Mouse (Mus musculus) lung, embryonic 15.5 days (tissue): ENCODE measurements at regions not wholly inside any gene's neighbourhood (a gene's known extent, or its start where the extent isn't known, plus 50 kb on each side); places are given as distances from the start of the nearest gene placed in this dataset.

ENCODE experiments used
- ATAC-seq: fragments of 200-750 bp; cut with Nextera tagmentation; 2 replicates; pipeline ENCODE4 v1.8.0; 2017; ENCODE audit warnings: moderate number of reproducible peaks, borderline replicate concordance; ENCODE audit not compliant: low FRiP score, low TSS enrichment; ENCODE audit errors: extremely low read depth
- H3K27ac ChIP-seq: fragments of 300-500 bp; sonication (generic); 2 replicates; pipeline ENCODE4 v1.5.1; 2015; ENCODE audit warnings: moderate library complexity, mild to moderate bottlenecking, inconsistent platforms
- H3K27me3 ChIP-seq: fragments of 300-500 bp; sonication (generic); 2 replicates; pipeline ENCODE4 v1.6.1; 2015; ENCODE audit warnings: inconsistent platforms
- H3K36me3 ChIP-seq: fragments of 300-500 bp; sonication (generic); 2 replicates; pipeline ENCODE4 v1.6.1; 2015; ENCODE audit warnings: inconsistent platforms
- H3K4me1 ChIP-seq: fragments of 300-500 bp; sonication (generic); 2 replicates; pipeline ENCODE4 v1.6.1; 2015; ENCODE audit warnings: inconsistent platforms
- H3K4me2 ChIP-seq: fragments of 300-500 bp; sonication (generic); 2 replicates; pipeline ENCODE4 v1.6.1; 2015; ENCODE audit warnings: inconsistent platforms, mild to moderate bottlenecking, moderate library complexity
- H3K4me3 ChIP-seq: fragments of 300-500 bp; sonication (generic); 2 replicates; pipeline ENCODE4 v1.5.1; 2015; ENCODE audit warnings: mild to moderate bottlenecking, inconsistent platforms
- H3K9ac ChIP-seq: fragments of 300-500 bp; sonication (generic); 2 replicates; pipeline ENCODE4 v1.6.1; 2015; ENCODE audit warnings: inconsistent platforms
- H3K9me3 ChIP-seq: fragments of 300-500 bp; sonication (generic); 2 replicates; pipeline ENCODE4 v1.6.1; 2016; ENCODE audit warnings: inconsistent platforms
- WGBS: fragments of 180-500 bp; shearing (Covaris S2); methylation state at CpG from one replicate; pipeline ENCODE4 v1.1.7; 2015; 5-methylcytosine and 5-hydroxymethylcytosine counted together

DNA sequence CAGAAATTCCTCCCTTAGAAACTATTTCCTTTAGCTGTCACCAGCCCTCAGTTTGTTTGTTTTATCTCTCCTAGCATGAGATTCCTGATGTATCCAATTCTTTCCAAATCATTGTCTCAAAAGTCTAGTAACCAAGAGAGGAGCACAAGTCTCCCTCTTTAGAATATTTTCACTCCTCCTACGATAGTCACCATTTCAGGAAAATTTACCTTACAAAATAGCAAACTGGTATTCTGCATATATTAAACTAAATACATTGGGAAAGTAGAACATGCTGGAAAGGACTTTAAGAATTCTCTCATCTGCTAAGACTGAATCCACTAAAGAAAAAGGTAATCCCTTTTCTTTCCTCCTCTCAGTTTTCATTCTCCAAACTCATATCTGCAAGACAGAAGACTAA lies 578.6 kb downstream of the Rapgef2 start:
- no peak overlapping the region for H3K4me3 ChIP-seq
- H3K36me3 ChIP-seq: no peaks in the 10 kb centered on the region
- ATAC-seq: no peak
- no peak overlapping the region for H3K27ac ChIP-seq
- H3K27me3 ChIP-seq: no peaks in the 10 kb centered on the region
- no peak overlapping the region for H3K9ac ChIP-seq
- H3K4me1 ChIP-seq: no peaks in the 10 kb centered on the region
- WGBS: 72% methylated on average over 1 of the region's 1 CpGs
- no peaks in the 10 kb centered on the region for H3K9me3 ChIP-seq
- H3K4me2 ChIP-seq: no peak overlapping the region

DNA sequence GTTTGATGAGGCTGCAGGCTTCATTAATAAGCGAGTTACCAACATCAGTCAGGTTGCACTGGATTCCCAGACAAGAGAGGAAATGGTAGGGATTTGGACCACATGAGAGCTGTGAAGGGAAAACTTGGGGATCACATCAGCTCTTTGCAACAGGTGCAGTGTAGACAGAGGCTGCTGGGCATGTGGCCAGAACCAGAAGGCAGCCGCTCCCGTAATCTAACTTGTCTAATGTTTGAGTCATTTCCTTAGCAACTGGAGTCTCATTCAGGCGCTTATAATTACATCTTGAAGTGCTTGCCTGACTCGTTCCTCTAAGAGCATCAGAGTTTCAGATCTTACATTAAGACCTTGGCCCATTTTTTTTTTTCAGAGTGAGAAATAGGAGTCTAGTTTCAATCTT lies 587.4 kb downstream of the Rapgef2 start:
- Histone ChIP-seq H3K36me3 (no peaks in the 10 kb centered on the region), H3K4me1 (no peaks in the 10 kb centered on the region), H3K9me3 (no peaks in the 10 kb centered on the region), H3K4me3 (no peak overlapping the region), H3K9ac (no peak overlapping the region), H3K4me2 (no peak overlapping the region), H3K27ac (no peak overlapping the region), H3K27me3 (no peaks in the 10 kb centered on the region)
- peak; percentile 23; the same call in 1 of the 2 replicates for ATAC-seq
- WGBS: 25% methylated on average over 5 of the region's 5 CpGs

DNA sequence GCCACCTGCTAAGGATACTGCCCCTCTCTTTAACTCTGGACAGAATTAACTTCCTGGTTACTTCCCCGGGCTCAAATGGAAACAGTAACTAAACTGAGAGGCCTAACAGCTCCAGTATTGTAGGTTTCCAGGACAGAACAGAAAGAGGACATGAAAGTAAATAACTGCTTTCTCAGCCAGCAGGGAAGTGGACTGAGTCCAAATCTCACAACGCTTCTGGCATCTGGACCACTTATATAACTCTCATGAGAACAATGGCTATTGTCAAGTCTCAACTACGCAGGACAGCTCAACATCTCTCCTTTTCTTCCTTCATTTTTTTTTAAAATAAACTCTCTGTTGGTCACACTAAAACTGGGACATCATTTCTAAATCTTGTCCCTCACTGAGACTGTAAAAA lies 594.8 kb downstream of the Rapgef2 start:
- Histone ChIP-seq H3K27ac (no peak overlapping the region), H3K36me3 (no peaks in the 10 kb centered on the region), H3K4me2 (no peak overlapping the region; the same call in 1 of the 2 replicates), H3K9me3 (no peaks in the 10 kb centered on the region), H3K27me3 (no peaks in the 10 kb centered on the region), H3K4me1 (peaks cover 8% of the 10 kb centered on the region; the same call in 1 of the 2 replicates), H3K4me3 (no peak overlapping the region), H3K9ac (no peak overlapping the region)
- ATAC-seq: no peak
- whole genome bisulfite sequencing: 19% methylated on average over 3 of the region's 3 CpGs

DNA sequence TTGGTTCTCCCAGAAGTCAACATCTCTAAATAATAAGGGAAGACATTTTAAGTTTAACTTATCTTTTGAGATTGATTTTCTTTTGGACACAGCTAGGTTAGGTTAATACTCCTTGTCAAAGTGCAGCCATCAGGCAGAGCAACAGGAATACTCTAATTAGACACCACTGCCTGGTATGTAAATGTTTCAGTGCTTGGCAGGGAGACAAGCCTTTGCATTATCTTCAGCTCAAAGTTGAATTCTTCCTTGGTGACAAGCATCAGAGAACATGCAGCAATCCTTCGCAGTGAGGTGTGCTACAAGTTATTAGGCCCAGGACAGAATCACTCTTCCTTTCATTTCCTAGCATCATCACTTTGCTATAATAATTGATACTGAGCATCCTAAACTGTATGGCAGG lies 608.7 kb downstream of the Rapgef2 start:
- H3K4me1 ChIP-seq: no peaks in the 10 kb centered on the region
- no peak overlapping the region for H3K4me2 ChIP-seq
- H3K27me3 ChIP-seq: no peaks in the 10 kb centered on the region
- H3K36me3 ChIP-seq: no peaks in the 10 kb centered on the region
- ATAC-seq: no peak
- H3K9me3 ChIP-seq: no peaks in the 10 kb centered on the region
- no peak overlapping the region for H3K4me3 ChIP-seq
- 82% methylated on average over 1 of the region's 1 CpGs for WGBS
- no peak overlapping the region for H3K9ac ChIP-seq
- H3K27ac ChIP-seq: no peak overlapping the region

DNA sequence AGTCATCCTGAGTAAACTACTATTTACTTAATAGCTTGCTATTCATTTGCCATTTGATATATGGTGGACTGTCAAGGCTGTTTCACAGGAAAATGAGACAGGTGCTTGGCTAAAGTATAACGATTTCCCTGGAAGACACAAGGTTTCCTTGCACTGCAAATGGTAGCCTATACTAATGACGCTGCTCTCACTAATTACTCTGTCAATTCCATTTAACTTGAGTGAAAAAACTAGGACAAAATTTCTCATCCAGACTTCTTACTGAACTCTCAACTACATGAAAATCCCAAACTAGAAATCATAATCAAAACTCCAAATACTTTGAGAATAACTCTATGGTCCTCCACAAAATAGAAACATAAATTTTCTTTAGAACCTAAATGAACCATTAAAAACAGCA lies 609.5 kb downstream of the Rapgef2 start:
- Histone ChIP-seq H3K36me3 (no peaks in the 10 kb centered on the region), H3K9ac (no peak overlapping the region), H3K4me1 (no peaks in the 10 kb centered on the region), H3K27ac (no peak overlapping the region), H3K4me3 (no peak overlapping the region), H3K9me3 (no peaks in the 10 kb centered on the region), H3K4me2 (no peak overlapping the region), H3K27me3 (no peaks in the 10 kb centered on the region)
- WGBS: 89% methylated on average over 2 of the region's 2 CpGs
- ATAC-seq: no peak

DNA sequence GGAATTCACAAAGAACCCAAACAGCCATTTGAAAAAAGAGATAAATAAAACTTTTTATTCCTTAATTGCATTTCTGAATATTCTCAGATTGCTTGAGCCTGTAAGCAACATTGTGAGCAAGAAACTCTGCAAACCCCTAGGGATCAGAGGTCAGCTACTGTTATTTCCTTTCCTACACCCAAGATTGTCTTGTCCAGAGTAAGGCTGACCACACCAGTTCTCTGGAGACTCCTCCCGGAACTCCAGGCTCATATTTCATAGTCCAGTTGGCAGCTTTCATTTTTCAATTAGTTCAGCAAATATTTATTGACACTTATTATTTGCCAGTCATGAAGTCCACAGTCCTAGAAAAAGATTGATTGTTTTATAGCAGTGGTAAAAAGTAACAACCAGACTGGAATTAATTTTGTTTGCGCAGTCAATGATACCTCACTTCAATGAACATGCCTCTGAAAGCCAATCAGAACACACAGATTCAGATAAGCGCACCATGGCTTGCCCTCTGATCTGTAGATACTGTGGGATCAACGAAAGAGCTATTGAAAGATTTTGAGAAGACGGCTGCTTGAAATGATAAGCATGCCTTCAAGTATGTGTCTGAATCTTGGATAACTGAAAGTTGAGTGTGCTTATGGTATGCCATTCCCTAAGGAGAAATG lies 611.7 kb downstream of the Rapgef2 start:
- Histone ChIP-seq H3K4me2 (no peak overlapping the region), H3K9ac (no peak overlapping the region), H3K4me3 (no peak overlapping the region), H3K27me3 (no peaks in the 10 kb centered on the region), H3K9me3 (no peaks in the 10 kb centered on the region), H3K27ac (no peak overlapping the region), H3K36me3 (no peaks in the 10 kb centered on the region), H3K4me1 (no peaks in the 10 kb centered on the region)
- no peak for ATAC-seq
- WGBS: 57% methylated on average over 5 of the region's 5 CpGs

DNA sequence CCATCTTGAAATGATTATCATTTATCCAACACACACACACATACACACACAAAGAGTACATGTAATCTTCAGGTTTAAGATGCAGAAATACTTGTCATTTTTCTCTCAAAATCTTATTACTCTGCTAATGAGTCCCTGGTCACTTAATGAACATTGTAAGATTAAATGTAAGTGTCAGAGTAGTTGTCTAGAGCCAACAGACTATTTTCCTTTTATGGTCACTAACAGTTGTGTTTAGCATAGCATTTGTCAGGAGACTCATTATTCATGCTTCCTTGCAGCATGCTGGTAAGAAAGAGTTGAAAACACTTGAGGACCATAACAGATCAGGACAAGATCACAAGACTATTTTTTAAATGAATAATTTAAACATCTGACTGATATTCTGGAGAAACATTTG lies 618.3 kb downstream of the Rapgef2 start:
- Histone ChIP-seq H3K9me3 (no peaks in the 10 kb centered on the region), H3K27ac (no peak overlapping the region), H3K4me1 (no peaks in the 10 kb centered on the region), H3K27me3 (no peaks in the 10 kb centered on the region), H3K4me3 (no peak overlapping the region), H3K36me3 (no peaks in the 10 kb centered on the region), H3K4me2 (no peak overlapping the region), H3K9ac (no peak overlapping the region)
- ATAC-seq: no peak

DNA sequence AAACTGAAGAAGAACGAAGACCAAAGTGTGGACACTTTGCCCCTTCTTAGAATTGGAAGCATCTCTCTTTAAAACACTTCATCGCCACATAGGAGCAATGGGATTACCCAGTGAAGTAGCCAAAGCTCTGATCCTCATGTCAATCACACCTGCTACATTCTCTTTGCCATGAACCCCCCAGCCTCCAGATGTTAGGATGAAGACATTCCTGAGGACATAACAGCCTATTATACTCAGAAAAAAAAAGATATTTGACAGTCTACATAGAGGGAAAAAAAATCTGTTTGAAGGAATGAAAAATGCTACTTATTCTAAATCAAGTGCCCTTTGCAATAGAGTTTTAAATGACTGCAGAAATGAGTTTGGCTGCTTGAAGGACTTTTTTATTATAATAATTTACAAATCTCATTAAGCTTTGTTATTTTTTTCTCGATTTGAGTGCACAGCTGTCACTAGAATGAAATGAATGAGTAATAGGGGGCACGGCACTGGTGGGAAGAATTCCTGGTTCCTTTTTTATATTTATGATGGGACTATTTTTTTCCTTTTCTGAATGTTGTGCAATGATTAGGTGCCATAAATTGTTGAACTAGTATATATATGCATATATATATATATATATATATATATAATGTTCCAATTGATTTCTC lies 618.8 kb downstream of the Rapgef2 start:
- no peak overlapping the region for H3K9ac ChIP-seq
- no peak overlapping the region for H3K4me2 ChIP-seq
- H3K4me3 ChIP-seq: no peak overlapping the region
- no peaks in the 10 kb centered on the region for H3K9me3 ChIP-seq
- no peaks in the 10 kb centered on the region for H3K4me1 ChIP-seq
- ATAC-seq: no peak
- 64% methylated on average over 4 of the region's 4 CpGs for WGBS
- H3K36me3 ChIP-seq: no peaks in the 10 kb centered on the region
- no peaks in the 10 kb centered on the region for H3K27me3 ChIP-seq
- no peak overlapping the region for H3K27ac ChIP-seq

DNA sequence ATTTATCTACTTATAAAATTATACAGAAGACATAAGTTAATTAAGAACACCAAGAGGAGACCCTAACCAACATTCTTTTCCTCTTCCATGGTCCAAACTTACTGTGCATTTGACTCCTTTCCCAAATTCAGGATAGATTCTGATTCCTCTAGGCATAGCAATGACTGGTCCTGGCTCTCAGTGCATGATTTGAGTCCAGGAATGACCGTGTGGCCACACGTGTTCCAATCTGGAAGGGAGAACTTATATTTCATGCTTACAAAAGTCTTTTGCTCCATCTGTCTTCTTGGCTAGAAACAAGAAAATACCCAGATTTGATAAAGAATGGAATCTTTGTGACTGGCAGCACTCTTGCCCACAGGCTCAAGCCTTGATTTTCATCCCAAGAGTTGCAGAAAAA lies 638.2 kb downstream of the Rapgef2 start:
- Histone ChIP-seq H3K9me3 (no peaks in the 10 kb centered on the region), H3K27ac (no peak overlapping the region), H3K9ac (no peak overlapping the region), H3K4me2 (no peak overlapping the region), H3K27me3 (no peaks in the 10 kb centered on the region), H3K36me3 (no peaks in the 10 kb centered on the region), H3K4me3 (no peak overlapping the region), H3K4me1 (no peaks in the 10 kb centered on the region)
- WGBS: 83% methylated on average over 2 of the region's 2 CpGs
- ATAC-seq: no peak

DNA sequence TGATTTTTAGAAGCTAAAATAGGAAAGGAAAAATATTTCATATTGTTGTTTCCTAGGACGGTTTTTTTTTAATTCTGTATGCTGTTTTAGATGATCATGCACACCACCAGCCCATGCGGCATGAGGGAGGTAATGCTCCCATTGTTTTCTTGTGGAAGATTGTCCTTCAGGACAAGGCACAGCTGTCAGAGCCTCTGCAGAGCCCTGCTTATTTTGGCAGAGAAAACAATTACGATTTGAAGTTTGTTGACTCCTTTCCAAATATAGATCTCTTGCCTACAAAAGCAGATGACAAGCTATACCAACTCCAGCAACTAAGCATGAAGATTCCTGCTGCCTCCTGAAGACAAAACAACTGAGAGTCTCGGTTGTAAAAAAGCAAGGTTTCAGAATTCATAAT lies 650.9 kb downstream of the Rapgef2 start:
- WGBS: 30% methylated on average over 4 of the region's 4 CpGs
- Histone ChIP-seq H3K9ac (no peak overlapping the region), H3K4me2 (no peak overlapping the region), H3K36me3 (no peaks in the 10 kb centered on the region), H3K9me3 (peaks cover 3% of the 10 kb centered on the region; the same call in 1 of the 2 replicates), H3K4me1 (no peaks in the 10 kb centered on the region), H3K27ac (no peak overlapping the region), H3K4me3 (no peak overlapping the region), H3K27me3 (no peaks in the 10 kb centered on the region)
- no peak for ATAC-seq

DNA sequence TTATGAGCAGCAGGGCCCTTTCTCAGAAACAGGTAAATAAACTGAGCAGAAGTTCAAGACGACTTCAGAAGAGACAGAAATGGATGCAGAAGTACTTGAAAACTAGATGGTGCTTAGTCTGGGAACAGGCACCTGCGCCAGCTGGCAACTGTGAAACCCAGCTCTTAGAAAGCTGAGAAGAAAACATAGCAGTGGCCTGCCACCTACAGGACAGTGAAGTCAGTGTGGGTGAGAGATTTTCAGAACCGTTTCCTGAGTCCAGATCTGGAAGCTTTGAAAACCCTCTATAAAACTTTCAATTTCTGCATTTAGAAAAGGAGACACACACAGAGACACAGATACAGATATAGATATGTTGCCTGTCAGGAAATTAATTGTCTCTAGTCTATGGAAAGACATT lies 667.4 kb downstream of the Rapgef2 start:
- 40% methylated on average over 3 of the region's 3 CpGs for WGBS
- Histone ChIP-seq H3K4me1 (no peaks in the 10 kb centered on the region), H3K4me3 (no peak overlapping the region), H3K9me3 (no peaks in the 10 kb centered on the region), H3K27ac (no peak overlapping the region), H3K9ac (no peak overlapping the region), H3K4me2 (no peak overlapping the region), H3K36me3 (no peaks in the 10 kb centered on the region), H3K27me3 (no peaks in the 10 kb centered on the region)
- no peak for ATAC-seq

DNA sequence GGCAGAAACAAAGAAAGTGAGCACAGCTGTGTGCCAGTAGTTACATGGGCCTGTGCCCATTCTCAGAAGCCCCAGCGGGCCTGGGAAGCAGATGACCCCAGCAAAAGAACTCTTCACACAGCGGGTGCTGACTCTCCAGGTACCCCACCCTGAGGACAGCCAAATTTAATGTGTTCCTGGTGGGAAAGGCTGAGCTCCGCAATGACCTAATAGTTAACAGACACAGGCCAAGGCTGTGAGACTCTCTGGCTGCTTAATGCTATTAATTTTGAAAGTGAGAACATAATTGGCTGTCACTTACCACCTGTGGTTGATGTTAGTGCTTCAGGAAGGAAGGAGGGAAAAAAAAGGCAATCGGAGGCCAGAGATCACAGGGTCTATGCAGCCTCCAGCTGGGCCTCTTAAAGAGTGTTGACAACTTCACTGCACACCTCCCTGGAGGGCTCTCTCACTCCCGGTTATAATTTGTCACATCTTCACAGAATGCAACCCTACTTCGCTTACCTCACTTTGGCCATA lies 691.5 kb downstream of the Rapgef2 start:
- Histone ChIP-seq H3K4me2 (no peak overlapping the region), H3K27me3 (no peaks in the 10 kb centered on the region), H3K9me3 (no peaks in the 10 kb centered on the region), H3K4me3 (no peak overlapping the region), H3K9ac (no peak overlapping the region), H3K27ac (no peak overlapping the region), H3K4me1 (no peaks in the 10 kb centered on the region), H3K36me3 (no peaks in the 10 kb centered on the region)
- WGBS: 15% methylated on average over 6 of the region's 6 CpGs
- ATAC-seq: no peak
